Mouse (Mus musculus): ENCODE data around the gene Snap29.

Snap29 gene

GRCm38 (mm10) chr16:17405736-17406443 is at the start of gene Snap29, which contains the start of gene Pi4ka:
TSS of gene Snap29 (plus strand) at chr16:17405986.
TSS of gene Pi4ka (minus strand) at chr16:17406314.
- Histone ChIP-seq H3K4me3 (replicated peaks; ENCODE audit: low read length) (peak within 1 kb of the TSS; percentile 90), H3K36me3 (ENCODE audit: insufficient read depth, low read length) (peaks cover 6% of the 10 kb centered on the region), H3K9me3 (ENCODE audit: low read length) (no peaks in the 10 kb centered on the region), H3K4me1 (replicated peaks; ENCODE audit: low read depth, low read length) (peaks cover 38% of the 10 kb centered on the region), H3K27me3 (ENCODE audit: insufficient read depth, low read length) (no peaks in the 10 kb centered on the region)
- TF ChIP-seq POU5F1 (IDR thresholded peaks at IDR 0.05; ENCODE audit: borderline replicate concordance, low read length), result no peak

GRCm38 (mm10) chr16:17356031-17356430 is 49.8 kb upstream of the Snap29 start:
- H3K4me1 ChIP-seq (replicated peaks; ENCODE audit: low read depth, low read length), result peaks cover 7% of the 10 kb centered on the region; the same call in 1 of the 2 replicates
- no peaks in the 10 kb centered on the region for H3K27me3 ChIP-seq (ENCODE audit: insufficient read depth, low read length)
- H3K4me3 ChIP-seq (replicated peaks; ENCODE audit: low read length), result no peak overlapping the region
- H3K36me3 ChIP-seq (ENCODE audit: insufficient read depth, low read length), result peaks cover 62% of the 10 kb centered on the region
- H3K9me3 ChIP-seq (ENCODE audit: low read length), result no peaks in the 10 kb centered on the region
- no peak for TF ChIP-seq POU5F1 (IDR thresholded peaks at IDR 0.05; ENCODE audit: borderline replicate concordance, low read length)
- no peak for TF ChIP-seq NANOG (IDR thresholded peaks at IDR 0.05; ENCODE audit: borderline replicate concordance, low read length)
- TF ChIP-seq CTCF (conservative IDR thresholded peaks at IDR 0.05; ENCODE audit: low read length), result no peak

DNA sequence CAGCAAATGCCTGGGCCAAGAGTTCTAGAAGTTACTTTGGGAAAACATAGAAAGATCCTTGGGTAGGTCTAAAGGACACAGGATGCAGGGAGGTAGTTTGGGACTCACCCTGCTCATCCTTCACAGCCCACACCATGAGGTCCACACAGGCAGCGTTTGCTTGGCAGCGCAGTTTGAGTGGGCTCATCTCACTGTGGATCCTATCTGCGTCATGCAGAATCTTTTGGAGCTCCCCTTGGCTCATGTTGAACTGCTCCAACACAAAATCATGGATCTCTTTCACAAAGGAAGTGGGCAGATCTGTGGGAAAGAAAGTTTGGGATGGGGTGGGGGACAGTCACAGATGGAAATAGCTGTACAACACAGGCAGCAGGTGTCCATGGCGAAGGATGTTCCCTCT is 47.0 kb upstream of the Snap29 start:
- TF ChIP-seq POU5F1 (IDR thresholded peaks at IDR 0.05; ENCODE audit: borderline replicate concordance, low read length) (no peak), NANOG (IDR thresholded peaks at IDR 0.05; ENCODE audit: borderline replicate concordance, low read length) (no peak), CTCF (conservative IDR thresholded peaks at IDR 0.05; ENCODE audit: low read length) (no peak)
- Histone ChIP-seq H3K4me1 (replicated peaks; ENCODE audit: low read depth, low read length) (peaks cover 7% of the 10 kb centered on the region; the same call in 1 of the 2 replicates), H3K9me3 (ENCODE audit: low read length) (no peaks in the 10 kb centered on the region), H3K27me3 (ENCODE audit: insufficient read depth, low read length) (no peaks in the 10 kb centered on the region), H3K4me3 (replicated peaks; ENCODE audit: low read length) (no peak overlapping the region), H3K36me3 (ENCODE audit: insufficient read depth, low read length) (peaks cover 51% of the 10 kb centered on the region)

DNA sequence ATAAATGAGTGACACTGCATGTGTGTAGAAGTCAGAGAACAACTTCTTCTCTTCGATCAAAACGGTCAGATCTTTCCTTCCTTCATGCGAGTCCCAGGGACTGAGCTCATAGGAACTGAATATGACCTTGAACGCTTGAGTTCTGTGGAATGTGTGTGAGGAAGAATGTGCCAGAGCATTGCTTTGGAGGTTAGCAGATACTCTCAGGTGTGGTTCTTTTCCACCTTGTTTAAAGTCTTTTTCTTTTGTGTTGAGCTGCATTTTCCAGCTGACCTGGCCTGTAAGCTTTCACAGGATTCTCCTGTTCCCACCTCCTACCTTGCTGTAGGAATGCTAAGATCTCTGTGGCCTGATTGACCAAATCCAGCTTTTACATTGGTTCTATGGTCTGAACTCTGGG is 23.5 kb upstream of the Snap29 start:
- TF ChIP-seq NANOG (IDR thresholded peaks at IDR 0.05; ENCODE audit: borderline replicate concordance, low read length) (no peak), CTCF (conservative IDR thresholded peaks at IDR 0.05; ENCODE audit: low read length) (no peak), POU5F1 (IDR thresholded peaks at IDR 0.05; ENCODE audit: borderline replicate concordance, low read length) (no peak)
- Histone ChIP-seq H3K27me3 (ENCODE audit: insufficient read depth, low read length) (no peaks in the 10 kb centered on the region), H3K9me3 (ENCODE audit: low read length) (no peaks in the 10 kb centered on the region), H3K36me3 (ENCODE audit: insufficient read depth, low read length) (peaks cover 59% of the 10 kb centered on the region), H3K4me1 (replicated peaks; ENCODE audit: low read depth, low read length) (no peaks in the 10 kb centered on the region), H3K4me3 (replicated peaks; ENCODE audit: low read length) (no peak overlapping the region)

- no peak for TF ChIP-seq CTCF (conservative IDR thresholded peaks at IDR 0.05; ENCODE audit: low read length)
- no peak for TF ChIP-seq NANOG (IDR thresholded peaks at IDR 0.05; ENCODE audit: borderline replicate concordance, low read length)
- H3K4me3 ChIP-seq (replicated peaks; ENCODE audit: low read length), result no peak overlapping the region
- H3K4me1 ChIP-seq (replicated peaks; ENCODE audit: low read depth, low read length), result no peaks in the 10 kb centered on the region
These were observed 22.0 kb upstream of the Snap29 start for GRCm38 (mm10) chr16:17383594-17384326.

GRCm38 (mm10) chr16:17392784-17393183 is 13.0 kb upstream of the Snap29 start:
- 0 out of 2 replicates have a peak, but pooled peaks cover 3% of the 10 kb centered on the region for H3K36me3 ChIP-seq (ENCODE audit: insufficient read depth, low read length)
- TF ChIP-seq CTCF (conservative IDR thresholded peaks at IDR 0.05; ENCODE audit: low read length), result no peak
- no peak for TF ChIP-seq NANOG (IDR thresholded peaks at IDR 0.05; ENCODE audit: borderline replicate concordance, low read length)
- TF ChIP-seq POU5F1 (IDR thresholded peaks at IDR 0.05; ENCODE audit: borderline replicate concordance, low read length), result no peak
- no peak overlapping the region for H3K4me3 ChIP-seq (replicated peaks; ENCODE audit: low read length)
- H3K4me1 ChIP-seq (replicated peaks; ENCODE audit: low read depth, low read length), result peaks cover 16% of the 10 kb centered on the region
- H3K27me3 ChIP-seq (ENCODE audit: insufficient read depth, low read length), result no peaks in the 10 kb centered on the region
- no peaks in the 10 kb centered on the region for H3K9me3 ChIP-seq (ENCODE audit: low read length)

More at GRCm38 (mm10) chr16:17383594-17384326, 22.0 kb upstream of the Snap29 start:
- Histone ChIP-seq H3K27me3 (ENCODE audit: insufficient read depth, low read length) (no peaks in the 10 kb centered on the region), H3K36me3 (ENCODE audit: insufficient read depth, low read length) (peaks cover 48% of the 10 kb centered on the region), H3K9me3 (ENCODE audit: low read length) (no peaks in the 10 kb centered on the region)

DNA sequence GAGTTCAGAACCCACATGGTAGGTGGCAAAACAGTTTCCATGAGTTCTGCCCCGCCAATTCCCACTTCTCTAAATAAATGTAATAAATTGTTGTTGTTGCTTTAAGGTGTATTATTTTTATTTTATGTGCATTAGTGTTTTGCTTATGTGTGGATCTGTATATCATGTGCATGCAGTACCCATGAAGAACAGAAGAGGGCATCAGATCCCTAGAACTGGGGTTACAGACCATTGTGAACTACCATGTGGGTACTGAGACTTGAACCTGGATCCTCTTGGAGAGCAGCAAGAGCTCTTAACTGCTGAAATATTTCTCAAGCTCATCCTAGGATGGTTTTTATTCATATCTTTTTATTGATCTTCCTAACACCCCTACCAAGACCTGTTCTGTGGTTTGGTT is 2.9 kb upstream of the Snap29 start:
- Histone ChIP-seq H3K4me3 (replicated peaks; ENCODE audit: low read length) (no peak overlapping the region), H3K9me3 (ENCODE audit: low read length) (no peaks in the 10 kb centered on the region), H3K27me3 (ENCODE audit: insufficient read depth, low read length) (no peaks in the 10 kb centered on the region), H3K36me3 (ENCODE audit: insufficient read depth, low read length) (peaks cover 6% of the 10 kb centered on the region), H3K4me1 (replicated peaks; ENCODE audit: low read depth, low read length) (peaks cover 20% of the 10 kb centered on the region)
- TF ChIP-seq CTCF (conservative IDR thresholded peaks at IDR 0.05; ENCODE audit: low read length) (peak; percentile 75), NANOG (IDR thresholded peaks at IDR 0.05; ENCODE audit: borderline replicate concordance, low read length) (no peak)

GRCm38 (mm10) chr16:17405271-17405696 is 502 bp upstream of the Snap29 start:
- Histone ChIP-seq H3K27me3 (ENCODE audit: insufficient read depth, low read length) (no peaks in the 10 kb centered on the region), H3K36me3 (ENCODE audit: insufficient read depth, low read length) (peaks cover 6% of the 10 kb centered on the region), H3K4me1 (replicated peaks; ENCODE audit: low read depth, low read length) (peaks cover 33% of the 10 kb centered on the region), H3K9me3 (ENCODE audit: low read length) (no peaks in the 10 kb centered on the region), H3K4me3 (replicated peaks; ENCODE audit: low read length) (peak overlapping the region; percentile 90)
- TF ChIP-seq CTCF (conservative IDR thresholded peaks at IDR 0.05; ENCODE audit: low read length), result no peak
- TF ChIP-seq NANOG (IDR thresholded peaks at IDR 0.05; ENCODE audit: borderline replicate concordance, low read length), result no peak
- TF ChIP-seq POU5F1 (IDR thresholded peaks at IDR 0.05; ENCODE audit: borderline replicate concordance, low read length), result no peak

Measured in E14TG2a.4 (cell line).